Mouse (Mus musculus) gastrocnemius, postnatal 4 days (tissue): ENCODE results near the gene Gm15737. TPM values are rescaled to one million over a fixed set of nuclear protein-coding genes. Genes with fewer than 3 reads are reported as not detected.

Experiments
- DNase-seq, 2 experiments: peaks; one replicate each; pipeline ENCODE4 v3.0.0; 2021 to 2022; ENCODE audit warnings: low spot score in 2 of 2, mixed read lengths in 2 of 2
- total RNA-seq, 2 experiments: library from RNA; stranded (reverse); gene quantifications; 2 replicates each; pipeline ENCODE4 v1.2.3; 2021

The Gm15737 gene
- total RNA-seq, 2 experiments from 2014 or later: 0.52 to 0.91 TPM

- DNase-seq: no peak
Observed at GRCm38 (mm10) chr6:92874854-92875253, 5.7 kb downstream of the Gm15737 start.

DNA sequence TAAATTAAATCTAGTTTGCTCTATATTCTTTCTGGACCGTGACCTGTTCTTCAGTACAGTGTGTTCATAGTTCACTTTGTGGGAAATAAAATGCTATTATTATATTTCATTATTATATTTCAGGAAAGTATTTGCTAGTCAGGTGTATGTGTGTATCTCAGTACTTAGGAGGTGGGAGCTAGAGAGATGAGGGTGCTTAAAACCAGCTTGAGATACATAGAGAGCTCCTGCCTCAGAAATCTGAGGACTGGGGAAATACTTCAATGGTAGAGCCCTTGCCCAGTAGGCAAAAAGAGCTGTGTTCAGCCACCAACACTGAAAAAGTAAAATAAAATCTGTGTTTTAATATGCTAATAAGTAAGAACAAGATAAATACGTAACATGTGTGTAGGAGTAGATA, 6.2 kb downstream of the Gm15737 start:
- no peak for DNase-seq

GRCm38 (mm10) chr6:92876121-92876520, 7.0 kb downstream of the Gm15737 start:
- no peak for DNase-seq

- DNase-seq: no peak
Observed at GRCm38 (mm10) chr6:92877236-92877635, 8.1 kb downstream of the Gm15737 start.

GRCm38 (mm10) chr6:92878771-92879170, 9.6 kb downstream of the Gm15737 start:
- DNase-seq: no peak

DNA sequence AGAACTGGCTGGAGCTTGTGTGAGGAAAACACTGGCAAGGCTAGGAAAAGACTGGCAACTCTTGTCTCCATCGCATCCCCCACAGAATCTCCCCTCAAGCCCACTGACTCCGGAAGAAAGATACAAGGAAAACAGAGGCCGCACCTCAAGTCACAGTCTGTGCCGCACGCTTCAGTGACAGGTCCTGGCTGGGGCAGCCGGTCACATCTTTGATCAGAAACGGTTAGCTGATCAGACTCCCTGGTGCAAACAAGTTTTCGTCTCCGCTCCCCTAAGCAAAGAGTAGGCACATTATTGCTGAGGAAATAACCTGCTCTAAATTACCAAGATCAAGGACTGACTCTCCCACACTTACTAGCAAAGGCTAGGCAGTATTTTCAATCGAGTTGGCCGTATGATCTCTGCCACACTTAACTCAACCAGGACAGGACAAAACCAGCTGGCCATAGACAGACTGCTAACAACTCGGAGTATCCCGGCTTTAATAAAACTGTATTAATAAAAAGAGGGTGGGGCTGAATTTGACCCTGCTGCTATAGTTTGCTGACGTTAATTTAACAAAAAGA, 10.6 kb downstream of the Gm15737 start:
- no peak for DNase-seq

DNA sequence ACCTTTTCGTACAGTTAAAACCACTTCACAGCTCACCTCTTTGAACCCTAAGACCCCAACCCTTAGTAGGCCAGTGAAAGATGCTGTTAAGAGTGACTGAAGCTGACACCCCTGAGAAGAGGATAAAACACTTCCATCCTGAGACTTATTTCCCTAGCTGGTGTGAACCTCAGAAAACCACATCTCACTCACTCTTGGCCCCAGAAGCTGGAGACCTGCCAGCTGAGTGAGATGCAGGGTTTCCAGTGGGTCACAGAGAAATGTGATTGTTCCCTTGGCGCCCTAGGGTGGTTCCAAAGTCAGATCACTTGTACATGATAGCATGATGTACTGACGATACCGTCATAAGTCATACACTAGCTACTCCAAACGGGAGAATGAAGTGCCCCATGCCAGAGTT, 13.3 kb downstream of the Gm15737 start:
- DNase-seq: no peak

DNA sequence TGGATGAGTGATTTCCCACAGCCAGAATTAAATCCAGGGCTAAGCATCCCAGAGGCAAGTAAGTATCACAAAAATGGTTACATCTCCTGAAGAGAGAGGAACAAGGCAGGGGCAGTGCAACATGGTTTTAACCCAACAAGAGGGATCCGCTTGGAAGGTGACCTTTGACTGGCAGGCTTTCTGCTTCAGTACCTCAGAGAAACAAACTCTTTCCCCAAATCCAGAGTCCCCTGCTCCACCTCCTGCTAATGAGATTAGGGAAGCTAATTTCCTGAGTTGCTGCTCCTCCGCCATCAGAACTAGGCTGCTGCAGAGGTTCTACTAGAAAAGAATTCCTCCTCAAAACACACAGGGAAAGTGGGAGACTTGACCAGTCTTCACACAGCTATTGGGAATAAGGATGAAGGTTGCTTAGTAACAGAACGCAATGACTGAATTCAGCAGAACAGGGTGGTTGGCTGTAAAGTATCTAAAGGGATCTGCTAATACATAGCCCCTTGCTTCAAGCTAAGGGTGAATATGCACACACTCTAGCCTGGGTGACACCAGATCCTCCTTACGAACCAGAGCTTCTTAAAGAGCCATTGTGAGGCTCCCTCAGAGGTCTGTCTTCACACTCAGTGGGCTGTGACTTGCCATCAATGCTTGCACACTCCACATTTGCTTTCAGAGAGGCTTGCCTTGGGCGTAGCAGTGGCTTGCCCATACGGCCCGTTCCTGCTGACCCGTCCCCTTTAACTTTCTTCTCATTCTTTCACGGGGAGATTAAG, 14.2 kb downstream of the Gm15737 start:
- no peak for DNase-seq

GRCm38 (mm10) chr6:92891535-92891934, 22.4 kb downstream of the Gm15737 start:
- DNase-seq: no peak

DNA sequence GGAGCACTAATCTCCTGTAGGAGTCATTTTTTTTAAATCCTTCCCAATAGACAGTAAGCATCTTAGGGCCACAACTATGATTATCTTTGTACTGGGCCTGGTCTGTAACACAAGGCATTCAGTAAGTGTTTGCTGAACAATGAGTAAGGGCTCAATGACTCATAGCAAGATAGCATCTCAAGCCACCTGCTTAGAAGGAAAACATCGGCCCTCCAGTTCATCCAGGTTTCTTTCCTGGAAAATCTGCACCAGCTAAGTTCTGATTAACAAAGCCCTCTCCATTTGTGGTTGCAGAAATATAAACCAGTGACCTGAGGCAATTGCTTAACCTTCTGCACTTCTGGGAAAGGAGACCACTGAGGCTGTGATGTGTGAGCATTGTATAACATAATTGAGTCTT, 34.9 kb downstream of the Gm15737 start:
- no peak for DNase-seq

GRCm38 (mm10) chr6:92904491-92904890, 35.3 kb downstream of the Gm15737 start:
- no peak for DNase-seq

DNA sequence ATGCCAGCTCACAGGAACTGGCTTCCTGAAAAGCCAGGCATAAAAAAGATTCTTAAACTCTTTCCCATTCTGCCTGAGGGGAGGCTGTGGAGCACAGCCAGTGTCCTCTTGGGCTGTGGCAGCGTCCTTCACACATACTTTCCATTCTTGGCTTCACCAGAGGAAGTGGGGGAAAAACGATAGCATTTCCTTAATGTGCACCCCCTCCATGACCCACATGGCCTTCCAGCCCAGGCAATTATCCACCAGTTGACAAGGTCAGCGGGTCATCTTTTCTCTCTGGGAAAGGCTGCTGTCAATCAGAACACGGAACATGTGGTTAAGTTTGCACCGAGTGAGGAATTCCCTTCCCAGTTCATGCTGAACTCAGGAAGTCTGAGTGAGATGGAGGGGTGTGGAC, 36.8 kb downstream of the Gm15737 start:
- peak in 1 of 2 experiments; percentile 21 for DNase-seq

DNA sequence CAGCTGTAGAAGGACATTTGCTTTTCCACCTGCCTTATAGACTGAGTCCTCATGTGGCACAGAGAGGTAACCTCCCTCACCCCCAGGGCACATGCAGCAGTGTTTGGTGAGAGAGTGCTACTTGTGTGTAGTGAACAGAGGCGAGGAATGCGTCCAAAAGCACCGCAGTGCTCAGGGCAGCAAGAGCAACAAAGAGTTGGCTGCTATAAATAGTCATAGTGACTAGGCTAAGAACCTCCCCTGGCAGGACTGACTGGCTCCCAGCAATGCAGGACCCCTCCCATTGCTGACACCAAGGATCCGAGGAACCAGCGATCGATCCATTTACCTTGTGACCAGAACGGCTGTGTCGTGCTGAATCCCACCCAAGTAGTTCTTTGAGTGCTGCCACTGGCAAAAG, 40.2 kb downstream of the Gm15737 start:
- no peak for DNase-seq

DNA sequence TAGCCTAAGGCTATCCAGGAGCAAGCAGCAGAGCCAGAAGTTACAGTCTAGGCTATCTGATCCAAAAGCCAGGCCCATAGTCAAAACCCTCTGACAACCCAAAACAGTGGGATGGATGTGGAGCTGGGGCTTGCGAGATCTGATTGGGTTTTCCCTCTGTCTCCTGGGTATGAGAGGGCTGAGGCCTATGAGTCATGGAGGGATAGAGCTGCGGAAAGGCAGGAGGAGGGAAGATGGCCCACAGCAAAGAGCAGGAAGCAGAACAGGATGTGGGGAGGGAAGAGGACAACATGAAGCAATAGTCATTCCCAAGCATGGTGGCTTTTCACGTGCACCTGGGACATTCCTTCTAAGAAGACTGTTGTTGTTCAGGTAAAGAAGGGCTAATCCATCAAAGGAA, 41.5 kb downstream of the Gm15737 start:
- no peak for DNase-seq

GRCm38 (mm10) chr6:92920938-92921689, 52.0 kb downstream of the Gm15737 start:
- no peak for DNase-seq

DNA sequence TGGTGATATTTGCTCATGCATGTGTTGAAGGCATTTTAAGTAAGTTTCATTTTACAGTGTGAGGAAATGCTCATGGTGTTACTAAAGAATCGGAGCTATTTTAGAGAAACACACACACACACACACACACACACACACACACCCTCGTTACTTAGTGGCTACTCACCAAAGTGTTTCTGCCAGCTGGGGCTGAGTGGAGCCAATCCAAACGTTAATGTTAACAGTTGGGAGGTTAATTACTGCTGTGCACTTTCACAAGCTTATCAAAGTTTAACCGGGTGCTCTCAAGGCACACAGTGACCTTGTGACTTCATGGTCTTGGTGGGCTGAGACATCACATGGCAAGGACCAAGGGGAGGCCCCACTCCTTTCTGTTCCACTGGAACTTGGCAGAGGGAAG, 52.7 kb downstream of the Gm15737 start:
- DNase-seq: no peak

DNA sequence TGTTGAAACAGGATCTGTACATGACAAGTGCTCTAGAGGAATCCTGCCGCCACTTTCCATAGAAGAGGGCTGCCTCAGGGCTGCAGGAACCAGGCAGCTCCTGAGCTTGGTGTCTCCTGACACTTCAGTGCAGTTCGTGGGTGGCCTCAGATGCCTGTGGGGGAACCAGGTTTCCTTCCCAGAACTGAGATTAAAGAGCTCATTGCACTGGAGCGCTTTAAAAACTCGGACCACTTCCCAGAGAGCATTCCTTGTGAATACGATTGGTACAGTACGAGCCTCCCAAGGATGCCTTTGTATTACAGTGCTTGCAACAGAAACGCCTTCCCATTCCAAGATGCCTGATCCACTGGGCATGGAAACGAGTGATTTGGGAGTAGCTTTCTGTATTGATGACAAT, 55.4 kb downstream of the Gm15737 start:
- no peak for DNase-seq

- DNase-seq: no peak
Observed at GRCm38 (mm10) chr6:92928261-92928660, 59.1 kb downstream of the Gm15737 start.
